Mouse (Mus musculus): Measurements from ENCODE around the gene Gm30191.
"Not testable (repeated sequence)": the region's sequence is repeated elsewhere in the genome, so short reads cannot be mapped to it uniquely, and the experiment has no call there.

The Gm30191 gene

DNA sequence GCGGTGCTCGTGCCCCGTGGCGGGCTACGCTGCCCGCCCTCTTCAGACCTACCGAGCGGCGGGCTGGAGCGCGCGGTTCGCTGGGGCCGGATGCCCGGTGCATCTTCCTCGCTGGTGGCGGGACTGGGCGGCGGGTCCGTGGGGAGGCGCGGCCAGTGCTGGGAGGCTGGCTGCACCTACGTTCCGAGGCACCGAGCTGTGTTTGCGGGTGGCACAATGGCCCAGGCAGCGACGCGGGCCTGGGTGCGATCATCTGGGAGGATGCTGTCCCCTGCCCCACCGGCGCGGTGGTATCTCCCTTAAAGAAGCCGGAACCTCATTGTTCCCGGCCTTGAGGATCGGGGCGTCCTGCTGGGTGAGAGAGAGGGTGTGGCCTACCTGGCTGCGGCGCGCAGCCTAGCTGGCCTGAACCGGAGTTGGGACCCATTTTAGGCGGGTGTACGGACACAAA, 40.9 kb downstream of the Gm30191 start, which contains the start of gene Pdik1l:
Pdik1l (minus strand) TSS at position 321 of the 451 bp plus-strand sequence.
- peak; percentile 72 for DNase-seq

DNA sequence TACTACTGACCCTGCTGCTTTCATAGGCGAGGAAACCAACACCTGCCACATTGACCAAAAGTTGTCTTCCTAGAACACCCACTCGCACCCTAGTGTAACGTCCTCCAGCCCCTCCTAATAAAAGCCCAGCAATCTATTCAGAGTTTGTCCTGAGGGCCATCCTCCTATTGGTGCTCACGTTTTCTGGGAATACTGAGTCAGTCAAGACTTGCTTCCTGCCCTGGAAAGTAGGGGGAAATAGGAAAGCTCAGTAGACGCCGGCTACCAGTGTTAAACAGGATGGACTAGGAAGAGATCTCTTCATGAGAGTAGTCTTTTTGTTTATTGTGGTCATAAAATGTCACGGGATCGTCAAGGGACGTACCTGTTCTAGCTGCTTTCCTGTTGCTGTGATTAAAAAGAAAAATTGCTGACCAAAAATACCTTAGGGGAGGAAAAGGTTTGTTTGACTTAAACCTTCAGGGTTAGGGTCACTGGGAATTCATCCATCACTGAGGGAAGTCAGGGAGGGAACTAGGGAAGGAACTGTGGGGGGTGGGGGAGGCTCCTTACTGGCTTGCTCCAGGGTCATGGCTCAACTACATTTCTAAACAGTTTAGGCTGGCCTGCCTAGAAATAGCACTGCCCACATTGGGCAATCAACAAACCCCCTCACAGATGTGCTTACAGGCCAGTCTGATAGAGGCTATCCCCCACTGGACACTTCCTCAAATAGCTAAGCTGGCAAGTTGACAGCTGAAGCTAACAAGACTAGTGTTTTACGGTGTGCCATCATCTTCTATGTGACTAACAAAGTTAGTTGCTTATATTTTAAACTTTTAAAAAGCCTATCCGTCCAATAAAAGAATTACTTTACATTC, 41.9 kb downstream of the Gm30191 start:
- peak; percentile 76 for DNase-seq

DNA sequence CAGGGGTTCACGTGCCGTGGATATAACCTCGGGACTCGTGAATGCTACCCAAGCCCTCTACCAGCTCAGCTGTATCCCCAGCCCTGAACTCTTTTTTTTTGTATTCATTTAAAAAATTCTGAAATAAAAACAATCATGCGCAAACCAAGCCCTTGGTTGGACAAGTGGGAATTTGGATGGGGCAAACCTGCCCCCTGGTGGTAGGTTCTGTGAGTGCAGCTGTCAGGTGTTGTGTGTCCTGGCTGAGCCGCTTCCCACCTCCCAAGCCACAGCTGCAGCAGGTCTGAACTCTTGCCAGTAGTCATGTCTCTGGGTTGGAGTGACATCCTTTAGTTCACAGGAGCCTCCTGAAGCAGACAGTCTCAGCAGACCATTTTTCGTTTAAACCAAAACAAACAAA, 45.3 kb downstream of the Gm30191 start:
- peak; percentile 19 for DNase-seq

DNA sequence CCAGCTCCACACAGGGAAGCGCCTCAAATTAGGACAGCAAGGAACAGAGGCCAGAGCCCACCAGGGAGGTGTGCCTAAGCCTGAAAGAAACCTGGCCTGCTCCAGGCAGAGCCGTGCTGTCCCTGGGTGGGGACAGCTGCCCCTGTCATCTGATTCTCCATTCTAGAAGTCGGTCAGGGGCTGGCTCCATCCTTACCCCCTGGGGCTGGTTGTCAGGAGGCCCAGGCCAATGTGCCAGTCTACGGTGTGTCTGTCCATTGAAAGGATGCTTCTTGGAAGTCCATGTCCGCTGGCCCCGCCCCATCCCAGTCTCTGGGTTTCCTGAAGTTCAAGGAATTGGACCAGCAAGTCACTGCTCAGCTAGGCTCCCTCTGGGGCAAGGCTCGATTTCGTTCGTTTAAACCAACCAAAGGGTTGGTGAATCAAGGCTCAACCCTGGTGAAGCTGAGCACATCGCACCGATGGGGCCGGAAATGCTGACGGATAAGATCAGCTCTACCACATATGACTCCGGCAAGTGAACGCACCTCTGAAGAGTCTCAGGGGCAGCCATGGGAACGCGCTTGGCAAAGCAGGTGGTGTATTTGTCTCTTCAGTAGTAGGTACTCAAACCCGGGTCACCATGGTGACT, 46.4 kb downstream of the Gm30191 start:
- no peak for DNase-seq

DNA sequence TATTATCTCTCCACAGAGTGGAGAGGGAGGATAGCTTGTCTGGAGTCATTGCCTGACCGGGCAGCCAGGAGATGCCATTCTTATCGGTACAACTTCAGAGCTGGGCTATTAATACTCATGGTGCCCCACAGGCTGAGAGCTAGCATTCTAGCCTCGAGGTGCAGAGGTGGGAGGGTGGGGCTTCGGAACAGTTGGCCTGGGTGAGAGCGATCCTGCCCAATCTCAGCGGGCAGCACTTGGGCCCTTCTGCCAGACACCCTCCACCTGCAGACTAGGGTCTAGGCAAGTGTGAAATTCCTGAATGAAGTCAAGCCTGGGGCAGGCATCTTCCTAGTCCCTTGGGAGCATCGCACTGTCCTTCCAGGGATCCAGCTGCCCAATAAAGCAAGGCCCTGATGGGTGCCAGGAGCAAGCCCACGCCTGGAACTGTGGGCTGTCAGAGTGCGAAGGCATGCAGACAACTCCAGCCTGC, 47.0 kb downstream of the Gm30191 start:
- no peak for DNase-seq

DNA sequence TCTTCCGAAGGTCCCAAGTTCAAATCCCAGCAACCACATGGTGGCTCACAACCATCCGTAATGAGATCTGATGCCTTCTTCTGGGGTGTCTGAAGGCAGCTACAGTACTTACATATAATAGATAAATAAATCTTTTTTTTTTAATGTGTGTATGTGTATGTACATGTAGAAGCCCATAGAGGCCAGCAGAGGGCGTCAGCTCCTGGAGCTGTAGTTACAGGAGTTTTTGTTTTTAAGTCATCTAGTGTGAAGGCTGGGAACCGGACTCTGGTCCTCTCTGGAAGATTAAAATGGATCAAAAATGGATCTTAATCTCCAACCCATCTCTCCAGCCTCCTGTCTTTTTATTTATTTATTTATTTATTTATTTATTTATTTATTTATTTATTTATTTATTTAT, 49.4 kb downstream of the Gm30191 start:
- DNase-seq: not testable (repeated sequence)

DNA sequence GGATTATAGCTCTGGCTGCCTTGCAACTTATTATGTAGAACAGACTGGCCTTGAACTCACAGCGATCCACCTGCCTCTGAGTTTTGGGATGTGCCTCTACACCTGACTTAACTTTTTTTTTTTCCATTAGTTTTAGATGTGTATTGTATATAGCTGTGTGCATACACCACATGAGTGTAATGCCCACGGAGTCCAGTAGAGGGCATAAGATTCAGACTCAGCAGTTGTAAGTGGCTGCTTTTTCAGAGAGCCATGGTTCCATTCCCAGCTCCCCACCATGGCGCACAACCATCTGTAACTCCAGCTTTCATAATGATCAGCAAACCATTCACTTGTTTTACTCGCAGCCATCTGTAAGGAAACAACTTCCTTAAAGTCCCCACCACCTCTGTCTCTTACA, 49.8 kb downstream of the Gm30191 start:
- no peak for DNase-seq

DNA sequence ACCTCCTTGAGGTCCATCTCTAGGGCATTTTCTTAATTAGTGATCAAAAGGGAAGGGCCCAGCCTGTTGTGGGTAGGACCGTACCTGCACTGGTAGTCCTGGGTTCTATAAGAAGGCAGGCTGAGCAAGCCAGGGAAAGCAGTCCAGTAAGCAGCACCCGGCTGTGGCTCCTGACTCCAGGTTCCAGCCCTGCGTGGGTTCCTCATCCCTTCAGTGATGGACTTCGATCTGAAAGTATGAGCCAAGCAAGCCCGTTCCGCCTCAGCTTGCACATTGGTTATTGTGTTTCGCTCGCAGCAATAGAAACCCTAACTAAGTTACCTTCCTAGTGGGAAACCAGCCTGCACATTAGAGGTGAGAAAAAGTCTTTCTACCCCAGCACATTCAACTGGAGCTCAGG, 50.6 kb downstream of the Gm30191 start:
- DNase-seq: no peak

DNA sequence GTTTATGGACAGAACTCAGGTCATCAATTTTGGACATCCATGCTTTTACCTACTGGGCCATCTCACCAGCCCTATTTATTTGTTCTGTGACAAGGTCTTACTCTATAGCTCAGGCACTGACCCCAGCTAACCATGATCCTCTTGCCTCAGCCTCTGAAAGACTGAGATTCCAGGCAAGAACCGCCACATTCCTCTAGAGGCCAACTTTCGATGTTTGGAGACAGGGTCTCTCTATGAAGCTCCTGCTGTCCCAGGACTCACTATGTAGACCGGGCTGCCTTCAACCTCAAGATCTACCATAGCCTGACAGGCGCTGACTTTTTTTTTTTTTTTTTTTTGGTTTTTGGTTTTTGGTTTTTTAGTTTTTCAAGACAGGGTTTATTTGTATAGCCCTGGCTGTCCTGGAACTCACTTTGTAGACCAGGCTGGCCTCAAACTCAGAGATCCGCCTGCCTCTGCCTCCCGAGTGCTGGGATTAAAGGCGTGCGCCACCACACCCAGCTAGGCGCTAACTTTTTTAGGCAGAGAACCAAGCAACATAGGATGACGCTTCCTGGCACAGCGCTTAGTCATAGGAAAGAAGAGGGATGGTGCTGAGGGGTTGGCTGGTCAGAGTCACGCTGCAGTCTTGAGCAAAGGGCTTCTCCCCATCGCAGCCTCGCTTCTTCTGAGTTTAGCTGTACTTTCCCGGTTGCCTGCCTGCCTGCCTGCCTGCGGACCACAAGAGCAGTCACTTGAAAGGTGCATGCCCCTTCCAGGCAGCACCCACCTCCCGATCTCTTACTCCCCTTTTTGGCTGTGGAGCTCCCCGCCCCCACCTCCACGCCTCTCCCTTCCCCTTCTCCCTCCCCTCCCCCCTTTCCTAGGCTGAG, 52.1 kb downstream of the Gm30191 start:
- DNase-seq: no peak

DNA sequence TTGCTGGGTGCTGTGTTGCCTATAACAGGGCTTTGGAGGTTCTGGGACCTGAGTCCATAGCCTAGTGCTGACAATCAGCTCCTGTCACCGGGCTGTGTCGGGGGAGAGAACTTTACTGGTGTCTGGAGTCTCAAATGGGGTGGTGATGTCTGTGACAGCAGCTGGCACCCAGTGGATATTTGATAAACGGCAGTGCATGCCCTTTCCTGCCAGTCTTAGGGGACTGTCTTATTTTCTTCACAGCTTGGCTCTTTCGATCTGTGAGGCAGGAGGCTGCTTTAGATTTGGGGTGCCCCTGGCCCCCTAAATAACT, 52.7 kb downstream of the Gm30191 start:
- no peak for DNase-seq
